Mouse (Mus musculus): ENCODE measurements around the gene Camta1. TPM values are rescaled to one million over a fixed set of nuclear protein-coding genes. Genes with fewer than 3 reads are reported as not detected.

Camta1 gene
- polyA plus RNA-seq, 1 experiment, result 13.4 TPM

GRCm38 (mm10) chr4:151160932-151161331, 700.7 kb downstream of the Camta1 start:
- no peak for TF ChIP-seq GATA1 (IDR thresholded peaks at IDR 0.05; ENCODE audit: borderline replicate concordance, low read length)
- no peak for TF ChIP-seq FLI1 (IDR thresholded peaks at IDR 0.05; ENCODE audit: low read length)
- Histone ChIP-seq H3K4me3 (replicated peaks) (no peak overlapping the region), H3K27me3 (replicated peaks) (peaks cover 12% of the 10 kb centered on the region), H3K4me1 (peaks cover 5% of the 10 kb centered on the region; the same call in 1 of the 2 replicates), H3K9me3 (no peaks in the 10 kb centered on the region), H3K36me3 (replicated peaks; ENCODE audit: low read length) (no peaks in the 10 kb centered on the region)

GRCm38 (mm10) chr4:151160476-151160875, 701.2 kb downstream of the Camta1 start:
- Histone ChIP-seq H3K4me3 (replicated peaks) (no peak overlapping the region), H3K9me3 (no peaks in the 10 kb centered on the region), H3K27me3 (replicated peaks) (peaks cover 11% of the 10 kb centered on the region), H3K4me1 (peaks cover 5% of the 10 kb centered on the region; the same call in 1 of the 2 replicates), H3K36me3 (replicated peaks; ENCODE audit: low read length) (no peaks in the 10 kb centered on the region)
- TF ChIP-seq FLI1 (IDR thresholded peaks at IDR 0.05; ENCODE audit: low read length), result no peak
- TF ChIP-seq GATA1 (IDR thresholded peaks at IDR 0.05; ENCODE audit: borderline replicate concordance, low read length), result no peak

- H3K27me3 ChIP-seq (replicated peaks), result peaks cover 12% of the 10 kb centered on the region
- H3K9me3 ChIP-seq, result no peaks in the 10 kb centered on the region
- TF ChIP-seq GATA1 (IDR thresholded peaks at IDR 0.05; ENCODE audit: borderline replicate concordance, low read length), result no peak
- no peaks in the 10 kb centered on the region for H3K36me3 ChIP-seq (replicated peaks; ENCODE audit: low read length)
- H3K4me1 ChIP-seq, result peaks cover 5% of the 10 kb centered on the region; the same call in 1 of the 2 replicates
- no peak overlapping the region for H3K4me3 ChIP-seq (replicated peaks)
Measured at GRCm38 (mm10) chr4:151158250-151158649, 703.4 kb downstream of the Camta1 start.

- peaks cover 9% of the 10 kb centered on the region for H3K4me1 ChIP-seq
- H3K27me3 ChIP-seq (replicated peaks), result peaks cover 22% of the 10 kb centered on the region
- TF ChIP-seq GATA1 (IDR thresholded peaks at IDR 0.05; ENCODE audit: borderline replicate concordance, low read length) (no peak), FLI1 (IDR thresholded peaks at IDR 0.05; ENCODE audit: low read length) (no peak)
- H3K4me3 ChIP-seq (replicated peaks), result no peak overlapping the region
- no peaks in the 10 kb centered on the region for H3K36me3 ChIP-seq (replicated peaks; ENCODE audit: low read length)
- H3K9me3 ChIP-seq, result no peaks in the 10 kb centered on the region
Measured at GRCm38 (mm10) chr4:151156904-151157303, 704.8 kb downstream of the Camta1 start.

- H3K9me3 ChIP-seq, result no peaks in the 10 kb centered on the region
- H3K4me3 ChIP-seq (replicated peaks), result no peak overlapping the region
- no peaks in the 10 kb centered on the region for H3K36me3 ChIP-seq (replicated peaks; ENCODE audit: low read length)
- H3K4me1 ChIP-seq, result peaks cover 14% of the 10 kb centered on the region
- no peak for TF ChIP-seq FLI1 (IDR thresholded peaks at IDR 0.05; ENCODE audit: low read length)
- TF ChIP-seq GATA1 (IDR thresholded peaks at IDR 0.05; ENCODE audit: borderline replicate concordance, low read length), result no peak
- peaks cover 26% of the 10 kb centered on the region for H3K27me3 ChIP-seq (replicated peaks)
Measured at GRCm38 (mm10) chr4:151155587-151155986, 706.1 kb downstream of the Camta1 start.

GRCm38 (mm10) chr4:151154306-151154705, 707.4 kb downstream of the Camta1 start:
- peaks cover 14% of the 10 kb centered on the region for H3K4me1 ChIP-seq
- H3K27me3 ChIP-seq (replicated peaks), result peaks cover 31% of the 10 kb centered on the region
- H3K36me3 ChIP-seq (replicated peaks; ENCODE audit: low read length), result no peaks in the 10 kb centered on the region
- no peaks in the 10 kb centered on the region for H3K9me3 ChIP-seq
- TF ChIP-seq GATA1 (IDR thresholded peaks at IDR 0.05; ENCODE audit: borderline replicate concordance, low read length) (no peak), FLI1 (IDR thresholded peaks at IDR 0.05; ENCODE audit: low read length) (no peak)
- no peak overlapping the region for H3K4me3 ChIP-seq (replicated peaks)

GRCm38 (mm10) chr4:151152010-151152409, 709.7 kb downstream of the Camta1 start:
- TF ChIP-seq FLI1 (IDR thresholded peaks at IDR 0.05; ENCODE audit: low read length) (no peak), GATA1 (IDR thresholded peaks at IDR 0.05; ENCODE audit: borderline replicate concordance, low read length) (no peak)
- no peaks in the 10 kb centered on the region for H3K36me3 ChIP-seq (replicated peaks; ENCODE audit: low read length)
- H3K9me3 ChIP-seq, result no peaks in the 10 kb centered on the region
- H3K27me3 ChIP-seq (replicated peaks), result peaks cover 41% of the 10 kb centered on the region
- no peak overlapping the region for H3K4me3 ChIP-seq (replicated peaks)
- H3K4me1 ChIP-seq, result peaks cover 14% of the 10 kb centered on the region

GRCm38 (mm10) chr4:151150842-151151241, 710.8 kb downstream of the Camta1 start:
- Histone ChIP-seq H3K9me3 (no peaks in the 10 kb centered on the region), H3K4me1 (peaks cover 9% of the 10 kb centered on the region), H3K36me3 (replicated peaks; ENCODE audit: low read length) (no peaks in the 10 kb centered on the region), H3K4me3 (replicated peaks) (no peak overlapping the region), H3K27me3 (replicated peaks) (peaks cover 43% of the 10 kb centered on the region)
- TF ChIP-seq GATA1 (IDR thresholded peaks at IDR 0.05; ENCODE audit: borderline replicate concordance, low read length) (no peak), FLI1 (IDR thresholded peaks at IDR 0.05; ENCODE audit: low read length) (no peak)

- Histone ChIP-seq H3K9me3 (peaks cover 2% of the 10 kb centered on the region), H3K4me3 (replicated peaks) (no peak overlapping the region), H3K36me3 (replicated peaks; ENCODE audit: low read length) (no peaks in the 10 kb centered on the region), H3K4me1 (peaks cover 9% of the 10 kb centered on the region), H3K27me3 (replicated peaks) (peaks cover 40% of the 10 kb centered on the region)
- no peak for TF ChIP-seq GATA1 (IDR thresholded peaks at IDR 0.05; ENCODE audit: borderline replicate concordance, low read length)
- TF ChIP-seq FLI1 (IDR thresholded peaks at IDR 0.05; ENCODE audit: low read length), result no peak
Measured at GRCm38 (mm10) chr4:151150115-151150514, 711.6 kb downstream of the Camta1 start.

- Histone ChIP-seq H3K36me3 (replicated peaks; ENCODE audit: low read length) (no peaks in the 10 kb centered on the region), H3K9me3 (peaks cover 27% of the 10 kb centered on the region)
- TF ChIP-seq GATA1 (IDR thresholded peaks at IDR 0.05; ENCODE audit: borderline replicate concordance, low read length), result no peak
- TF ChIP-seq FLI1 (IDR thresholded peaks at IDR 0.05; ENCODE audit: low read length), result no peak
Measured at GRCm38 (mm10) chr4:151147541-151147940, 714.1 kb downstream of the Camta1 start.

GRCm38 (mm10) chr4:151144121-151144520, 717.6 kb downstream of the Camta1 start:
- Histone ChIP-seq H3K27me3 (replicated peaks) (peaks cover 40% of the 10 kb centered on the region), H3K9me3 (peaks cover 29% of the 10 kb centered on the region), H3K4me3 (replicated peaks) (peak overlapping the region; percentile 53), H3K36me3 (replicated peaks; ENCODE audit: low read length) (no peaks in the 10 kb centered on the region), H3K4me1 (peaks cover 11% of the 10 kb centered on the region)
- TF ChIP-seq FLI1 (IDR thresholded peaks at IDR 0.05; ENCODE audit: low read length) (no peak), GATA1 (IDR thresholded peaks at IDR 0.05; ENCODE audit: borderline replicate concordance, low read length) (no peak)

More at GRCm38 (mm10) chr4:151147541-151147940, 714.1 kb downstream of the Camta1 start:
- peaks cover 9% of the 10 kb centered on the region for H3K4me1 ChIP-seq
- peaks cover 35% of the 10 kb centered on the region for H3K27me3 ChIP-seq (replicated peaks)
- H3K4me3 ChIP-seq (replicated peaks), result no peak overlapping the region
